Mouse (Mus musculus): ENCODE results near the gene Hras.

DNA sequence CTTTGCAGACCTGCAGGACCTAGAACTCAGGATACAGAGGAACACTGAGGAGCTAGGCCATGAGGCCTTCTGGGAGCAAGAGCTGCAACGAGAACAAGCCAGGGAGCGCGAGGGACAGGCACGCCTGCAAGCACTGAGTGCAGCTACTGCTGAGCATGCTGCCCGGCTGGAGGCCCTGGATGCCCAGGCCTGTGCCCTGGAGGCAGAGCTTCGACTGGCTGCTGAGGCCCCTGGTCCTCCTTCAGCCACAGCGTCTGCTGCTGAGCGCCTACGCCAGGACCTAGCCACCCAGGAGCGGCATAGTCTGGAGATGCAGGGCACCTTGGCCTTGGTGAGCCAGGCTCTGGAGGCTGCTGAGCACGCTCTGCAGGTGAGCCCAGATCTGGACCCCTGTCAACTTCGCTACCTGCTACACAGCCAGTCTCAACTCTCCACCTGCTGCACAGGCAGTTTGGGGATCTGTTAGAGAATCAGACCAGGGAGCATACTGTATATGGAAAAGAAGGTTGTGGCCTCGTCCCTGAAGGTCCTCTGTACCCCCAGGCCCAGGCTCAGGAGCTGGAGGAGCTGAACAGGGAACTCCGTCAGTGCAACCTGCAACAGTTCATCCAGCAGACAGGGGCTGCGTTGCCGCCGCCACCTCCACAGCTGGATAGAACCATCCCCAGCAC is 23.7 kb upstream of the Hras start:
- TF ChIP-seq GATA1 (IDR thresholded peaks at IDR 0.05; ENCODE audit: low read depth, low read length) (no peak), MAX (IDR thresholded peaks at IDR 0.05; ENCODE audit: low read length) (no peak), RCOR1 (IDR thresholded peaks at IDR 0.05; ENCODE audit: low read depth, low read length) (no peak), CTCF (IDR thresholded peaks at IDR 0.05 in 2 of 3, conservative IDR thresholded peaks at IDR 0.05 in 1 of 3; ENCODE audit: control insufficient read depth in 1 of 3, insufficient read depth in 1 of 3, low read depth in 2 of 3, low read length in 3 of 3, poor library complexity in 1 of 3, severe bottlenecking in 1 of 3) (no peak), USF1 (IDR thresholded peaks at IDR 0.05; ENCODE audit: low read depth, low read length) (no peak), ELF1 (IDR thresholded peaks at IDR 0.05; ENCODE audit: low read depth, low read length) (no peak), POLR2A (IDR thresholded peaks at IDR 0.05; ENCODE audit: control insufficient read depth in 1 of 2, insufficient read depth in 1 of 2, low read depth in 1 of 2, low read length in 2 of 2, poor library complexity in 1 of 2) (no peak), CHD2 (IDR thresholded peaks at IDR 0.05; ENCODE audit: low read length) (no peak), EP300 (IDR thresholded peaks at IDR 0.05; ENCODE audit: low read depth in 1 of 2, low read length in 2 of 2) (no peak), ZC3H11A (IDR thresholded peaks at IDR 0.05; ENCODE audit: low read depth, low read length) (no peak), NELFE (IDR thresholded peaks at IDR 0.05; ENCODE audit: low read depth, low read length) (no peak), TCF12 (IDR thresholded peaks at IDR 0.05; ENCODE audit: low read depth, low read length) (no peak), MXI1 (IDR thresholded peaks at IDR 0.05; ENCODE audit: low read depth, low read length) (no peak)

All from MEL (cell line).